Mouse (Mus musculus) granulocyte monocyte progenitor cell, adult 5-6 weeks (primary cell): ENCODE data around the gene Apon. TPM values are rescaled to one million over a fixed set of nuclear protein-coding genes. Genes with fewer than 3 reads are reported as not detected.

ENCODE experiments used
- total RNA-seq, 2 experiments: library from RNA; stranded (forward) in 1 of 2; stranded (reverse) in 1 of 2; fragments of 200-712, 200-1000 nt in 1 of 2; fragments of >200 nt in 1 of 2; fragmentation: Nextera tagmentation in 1 of 2; gene quantifications; 2 replicates each; pipeline ENCODE4 v1.2.3; 2014 to 2017

The Apon gene
- total RNA-seq, 2 experiments from 2014 or later = 0.31 to 3.2 TPM

Other genes with a start within 250 kb of the Apon start
- not detected in 2 replicates for gene Hsd17b6, start 246.5 kb upstream of the Apon start, total RNA-seq (2014; fragmentation: Nextera tagmentation)
- gene Hsd17b6, start 246.5 kb upstream of the Apon start, total RNA-seq (2017) = not detected in 2 replicates
- 114 and 132 TPM in 2 replicates for gene Prim1, start 238.9 kb upstream of the Apon start, total RNA-seq (2014; fragmentation: Nextera tagmentation)
- gene Prim1, start 238.9 kb upstream of the Apon start, total RNA-seq (2017) = 121 and 124 TPM in 2 replicates
- 1,470 and 1,497 TPM in 2 replicates for gene Naca, start 218.5 kb upstream of the Apon start, total RNA-seq (2014; fragmentation: Nextera tagmentation)
- gene Naca, start 218.5 kb upstream of the Apon start, total RNA-seq (2017) = 2,024 and 2,260 TPM in 2 replicates
- 204 and 218 TPM in 2 replicates for gene Ptges3, start 195.1 kb upstream of the Apon start, total RNA-seq (2014; fragmentation: Nextera tagmentation)
- 321 and 371 TPM in 2 replicates for gene Ptges3, start 195.1 kb upstream of the Apon start, total RNA-seq (2017)
- gene Atp5b, start 170.8 kb upstream of the Apon start, total RNA-seq (2014; fragmentation: Nextera tagmentation) = 1,867 and 2,007 TPM in 2 replicates
- gene Atp5b, start 170.8 kb upstream of the Apon start, total RNA-seq (2017) = 1,997 and 2,300 TPM in 2 replicates
- 54.8 and 64.2 TPM in 2 replicates for gene Baz2a, start 162.5 kb upstream of the Apon start, total RNA-seq (2014; fragmentation: Nextera tagmentation)
- 15.0 and 17.2 TPM in 2 replicates for gene Baz2a, start 162.5 kb upstream of the Apon start, total RNA-seq (2017)
- 14.3 and 20.5 TPM in 2 replicates for gene Rbms2, start 73.8 kb upstream of the Apon start, total RNA-seq (2014; fragmentation: Nextera tagmentation)
- 1.8 and 2.1 TPM in 2 replicates for gene Rbms2, start 73.8 kb upstream of the Apon start, total RNA-seq (2017)
- not detected in 2 replicates for gene Gls2, start 59.6 kb upstream of the Apon start, total RNA-seq (2014; fragmentation: Nextera tagmentation)
- not detected in 2 replicates for gene Gls2, start 59.6 kb upstream of the Apon start, total RNA-seq (2017)
- gene Spryd4, start 42.3 kb upstream of the Apon start, total RNA-seq (2014; fragmentation: Nextera tagmentation) = 15.1 and 16.3 TPM in 2 replicates
- gene Spryd4, start 42.3 kb upstream of the Apon start, total RNA-seq (2017) = 9.7 and 19.2 TPM in 2 replicates
- gene Mip, start 28.3 kb upstream of the Apon start, total RNA-seq (2014; fragmentation: Nextera tagmentation) = 0.75 TPM in 1 of 2 replicates, not detected in the other
- gene Mip, start 28.3 kb upstream of the Apon start, total RNA-seq (2017) = not detected in 2 replicates
- gene Timeless, start 22.0 kb upstream of the Apon start, total RNA-seq (2014; fragmentation: Nextera tagmentation) = 55.4 and 70.5 TPM in 2 replicates
- gene Timeless, start 22.0 kb upstream of the Apon start, total RNA-seq (2017) = 64.0 and 71.4 TPM in 2 replicates
- not detected in 2 replicates for gene Apof, start 14.6 kb downstream of the Apon start, total RNA-seq (2014; fragmentation: Nextera tagmentation)
- gene Apof, start 14.6 kb downstream of the Apon start, total RNA-seq (2017) = 0.34 and 0.57 TPM in 2 replicates
- gene Stat2, start 16.5 kb downstream of the Apon start, total RNA-seq (2014; fragmentation: Nextera tagmentation) = 26.8 and 28.5 TPM in 2 replicates
- gene Stat2, start 16.5 kb downstream of the Apon start, total RNA-seq (2017) = 6.5 and 7.1 TPM in 2 replicates
- not detected in 2 replicates for gene Il23a, start 44.7 kb downstream of the Apon start, total RNA-seq (2014; fragmentation: Nextera tagmentation)
- 1.3 and 1.6 TPM in 2 replicates for gene Il23a, start 44.7 kb downstream of the Apon start, total RNA-seq (2017)
- 22.7 and 25.7 TPM in 2 replicates for gene Pan2, start 49.2 kb downstream of the Apon start, total RNA-seq (2014; fragmentation: Nextera tagmentation)
- gene Pan2, start 49.2 kb downstream of the Apon start, total RNA-seq (2017) = 9.8 and 16.2 TPM in 2 replicates
- gene Cnpy2, start 68.4 kb downstream of the Apon start, total RNA-seq (2014; fragmentation: Nextera tagmentation) = 108 and 200 TPM in 2 replicates
- gene Cnpy2, start 68.4 kb downstream of the Apon start, total RNA-seq (2017) = 135 TPM in 2 replicates
- gene Cs, start 83.6 kb downstream of the Apon start, total RNA-seq (2014; fragmentation: Nextera tagmentation) = 175 and 176 TPM in 2 replicates
- 104 and 114 TPM in 2 replicates for gene Cs, start 83.6 kb downstream of the Apon start, total RNA-seq (2017)
- gene Coq10a, start 114.9 kb downstream of the Apon start, total RNA-seq (2014; fragmentation: Nextera tagmentation) = 20.8 and 28.4 TPM in 2 replicates
- 6.8 and 7.9 TPM in 2 replicates for gene Coq10a, start 114.9 kb downstream of the Apon start, total RNA-seq (2017)
- 58.1 and 60.1 TPM in 2 replicates for gene Ankrd52, start 123.0 kb downstream of the Apon start, total RNA-seq (2014; fragmentation: Nextera tagmentation)
- 9.1 and 11.3 TPM in 2 replicates for gene Ankrd52, start 123.0 kb downstream of the Apon start, total RNA-seq (2017)
- gene Slc39a5, start 147.1 kb downstream of the Apon start, total RNA-seq (2014; fragmentation: Nextera tagmentation) = not detected in 2 replicates
- not detected in 2 replicates for gene Slc39a5, start 147.1 kb downstream of the Apon start, total RNA-seq (2017)
- 80.4 and 115 TPM in 2 replicates for gene Nabp2, start 157.4 kb downstream of the Apon start, total RNA-seq (2014; fragmentation: Nextera tagmentation)
- 58.6 and 60.5 TPM in 2 replicates for gene Nabp2, start 157.4 kb downstream of the Apon start, total RNA-seq (2017)
- 15.7 and 29.1 TPM in 2 replicates for gene Rnf41, start 157.6 kb downstream of the Apon start, total RNA-seq (2014; fragmentation: Nextera tagmentation)
- 16.5 and 18.6 TPM in 2 replicates for gene Rnf41, start 157.6 kb downstream of the Apon start, total RNA-seq (2017)
- 90.4 and 113 TPM in 2 replicates for gene Smarcc2, start 205.2 kb downstream of the Apon start, total RNA-seq (2014; fragmentation: Nextera tagmentation)
- gene Smarcc2, start 205.2 kb downstream of the Apon start, total RNA-seq (2017) = 56.4 and 56.9 TPM in 2 replicates
- gene Myl6, start 240.0 kb downstream of the Apon start, total RNA-seq (2014; fragmentation: Nextera tagmentation) = 1,019 and 1,105 TPM in 2 replicates
- gene Myl6, start 240.0 kb downstream of the Apon start, total RNA-seq (2017) = 1,278 and 1,308 TPM in 2 replicates
- gene Myl6b, start 244.6 kb downstream of the Apon start, total RNA-seq (2014; fragmentation: Nextera tagmentation) = 10.7 and 13.7 TPM in 2 replicates
- 1.2 and 1.7 TPM in 2 replicates for gene Myl6b, start 244.6 kb downstream of the Apon start, total RNA-seq (2017)